Mouse (Mus musculus): Measurements from ENCODE around the gene 2610507B11Rik. TPM values are rescaled to one million over a fixed set of nuclear protein-coding genes. Genes with fewer than 3 reads are reported as not detected.

The 2610507B11Rik gene
- total RNA-seq, 4 experiments from 2014 or later = 178 to 198 (median 188) TPM

DNA sequence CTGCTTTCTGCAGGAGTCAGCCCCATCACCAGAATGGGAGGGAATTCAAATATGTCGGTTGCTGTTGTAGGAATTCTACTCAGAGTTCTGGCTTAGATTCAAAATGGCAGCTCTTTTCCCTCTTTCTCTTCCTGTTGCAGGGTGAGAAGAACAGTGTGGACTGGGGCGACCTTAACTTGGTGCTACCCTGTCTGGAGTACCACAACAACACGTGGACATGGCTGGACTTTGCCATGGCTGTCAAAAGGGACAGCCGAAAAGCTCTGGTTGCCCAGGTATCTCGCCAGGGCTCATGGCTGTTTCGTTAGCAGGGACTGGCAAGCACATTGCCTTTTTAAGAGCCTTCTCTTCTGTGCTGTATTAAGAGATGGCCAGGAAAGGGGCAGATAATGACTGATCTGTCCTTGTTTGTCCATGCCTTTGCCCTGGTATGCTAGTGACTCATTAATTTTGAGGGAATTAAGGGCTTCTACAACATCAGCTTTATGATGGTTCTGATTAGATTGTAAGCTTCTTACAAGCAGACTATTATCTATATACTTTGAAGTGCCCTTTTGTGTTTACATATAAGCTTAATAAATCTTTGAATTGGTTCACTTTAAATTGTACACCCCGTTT, 27.7 kb downstream of the 2610507B11Rik start:
- no peak for DNase-seq

DNA sequence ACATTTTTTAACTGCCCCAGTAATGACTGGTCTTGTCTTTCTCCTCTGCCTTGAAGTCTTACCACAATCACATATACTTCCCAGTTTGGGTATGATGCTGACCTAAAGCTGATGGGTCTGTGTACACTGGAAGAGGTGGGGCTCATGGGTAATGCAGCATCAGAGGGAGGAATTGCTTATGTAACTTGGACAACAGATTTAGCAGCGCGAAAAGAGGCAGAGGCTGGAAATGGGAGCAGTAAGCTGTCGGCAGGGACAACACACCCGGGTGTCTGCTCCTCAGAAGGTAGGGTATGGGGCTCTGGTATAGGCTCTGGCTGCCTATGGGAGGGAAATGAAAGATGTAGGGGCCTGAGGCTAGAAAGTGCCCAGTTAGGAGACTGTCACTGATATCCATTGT, 29.1 kb downstream of the 2610507B11Rik start, which contains the start of gene BC030499:
Gene BC030499 (plus strand): TSS at position 188 of the 400 bp plus-strand sequence.
- no peak for DNase-seq

DNA sequence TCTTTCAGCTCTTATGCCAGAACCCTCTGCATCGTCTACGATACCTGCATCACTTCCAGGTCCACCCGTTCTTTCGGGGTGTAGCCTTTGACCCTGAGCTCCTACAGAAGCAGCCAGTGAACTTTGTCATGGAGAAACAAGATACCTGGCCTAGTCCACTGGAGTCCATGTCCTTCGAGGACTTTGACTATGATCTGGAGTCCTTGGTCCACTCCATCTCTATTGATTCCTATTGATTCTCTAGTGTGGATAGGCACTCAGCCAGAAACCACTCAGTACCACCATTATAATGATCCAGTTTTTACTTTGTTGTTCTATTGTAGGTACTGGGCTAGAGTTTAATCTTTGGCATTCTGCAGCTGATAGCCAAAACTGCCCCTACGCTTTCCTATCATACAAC, 33.0 kb downstream of the 2610507B11Rik start:
- no peak for DNase-seq

DNA sequence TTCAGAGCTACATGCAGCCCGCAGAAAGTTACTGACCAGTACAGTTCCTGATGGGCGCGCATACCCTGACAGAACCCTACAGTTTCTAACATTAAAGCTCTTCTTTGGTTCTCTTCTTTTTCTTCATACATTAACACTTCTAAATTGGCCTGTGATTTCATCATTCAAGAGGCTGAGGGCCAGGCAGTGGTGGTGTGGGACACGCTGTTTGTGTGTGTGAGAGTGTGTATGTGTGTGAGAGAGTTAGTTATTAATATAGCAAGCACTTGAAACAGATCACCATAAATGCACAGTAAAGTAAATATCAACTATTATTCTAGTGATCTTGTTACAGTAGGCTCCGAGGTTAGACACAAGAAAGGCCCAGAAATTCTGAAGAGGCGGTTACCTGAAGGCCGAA, 39.4 kb downstream of the 2610507B11Rik start:
- DNase-seq = no peak

DNA sequence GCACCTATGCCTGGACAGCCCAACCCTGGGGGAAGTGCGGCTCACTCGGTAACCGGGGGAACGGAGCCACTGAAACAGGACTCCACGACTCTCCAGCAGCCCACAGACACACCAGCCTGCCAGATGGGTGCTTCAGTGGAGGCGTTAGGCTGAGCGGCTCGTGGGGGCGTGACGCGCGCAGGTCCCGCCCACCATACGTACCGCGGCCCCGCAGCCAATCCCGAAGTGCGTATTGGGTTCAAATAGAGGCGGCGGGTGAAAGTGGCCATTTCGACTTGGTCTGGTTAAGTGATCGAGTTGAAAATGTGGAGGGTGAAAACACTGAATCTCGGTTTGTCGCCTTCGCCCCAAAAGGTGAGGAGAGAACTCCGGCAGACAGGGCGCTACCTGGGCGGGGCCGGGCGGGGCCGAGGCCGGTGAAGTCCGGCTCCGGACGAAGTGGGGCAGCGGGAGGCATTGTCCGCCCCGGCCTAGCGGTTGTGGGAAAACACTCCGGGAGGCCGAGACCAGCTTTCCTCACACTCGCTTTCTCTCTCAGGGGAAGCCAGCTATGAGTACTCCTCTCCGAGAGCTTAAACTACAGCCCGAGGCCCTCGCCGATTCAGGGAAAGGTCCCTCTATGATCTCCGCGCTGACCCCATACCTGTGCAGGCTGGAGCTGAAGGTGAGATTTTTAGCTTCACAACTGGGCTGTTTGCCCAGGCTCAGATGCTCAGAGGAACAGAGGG, 40.0 kb downstream of the 2610507B11Rik start, which contains the start of gene Spag5:
Gene Spag5 (plus strand): TSS at position 173 of the 728 bp plus-strand sequence.
- DNase-seq = peak; percentile 85

DNA sequence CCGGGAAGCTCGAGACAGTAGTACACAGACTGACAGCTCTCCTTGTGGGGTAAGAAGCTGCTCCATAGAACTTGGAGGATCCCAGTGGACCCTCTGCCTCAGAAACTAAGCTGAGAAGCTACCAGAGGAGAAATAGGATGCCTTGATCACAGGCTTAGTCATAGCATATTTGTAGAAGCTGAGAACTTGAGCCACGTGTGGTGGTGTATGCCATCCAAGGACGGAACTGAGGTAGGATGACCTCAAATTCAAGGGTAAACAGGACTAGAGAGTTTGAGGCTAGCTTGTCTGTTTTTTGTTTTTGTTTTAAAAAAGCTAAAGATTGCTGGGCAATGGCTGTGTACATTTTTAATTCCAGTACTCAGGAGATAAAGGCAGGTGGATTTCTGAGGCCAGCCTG, 43.7 kb downstream of the 2610507B11Rik start:
- DNase-seq = peak; percentile 55

DNA sequence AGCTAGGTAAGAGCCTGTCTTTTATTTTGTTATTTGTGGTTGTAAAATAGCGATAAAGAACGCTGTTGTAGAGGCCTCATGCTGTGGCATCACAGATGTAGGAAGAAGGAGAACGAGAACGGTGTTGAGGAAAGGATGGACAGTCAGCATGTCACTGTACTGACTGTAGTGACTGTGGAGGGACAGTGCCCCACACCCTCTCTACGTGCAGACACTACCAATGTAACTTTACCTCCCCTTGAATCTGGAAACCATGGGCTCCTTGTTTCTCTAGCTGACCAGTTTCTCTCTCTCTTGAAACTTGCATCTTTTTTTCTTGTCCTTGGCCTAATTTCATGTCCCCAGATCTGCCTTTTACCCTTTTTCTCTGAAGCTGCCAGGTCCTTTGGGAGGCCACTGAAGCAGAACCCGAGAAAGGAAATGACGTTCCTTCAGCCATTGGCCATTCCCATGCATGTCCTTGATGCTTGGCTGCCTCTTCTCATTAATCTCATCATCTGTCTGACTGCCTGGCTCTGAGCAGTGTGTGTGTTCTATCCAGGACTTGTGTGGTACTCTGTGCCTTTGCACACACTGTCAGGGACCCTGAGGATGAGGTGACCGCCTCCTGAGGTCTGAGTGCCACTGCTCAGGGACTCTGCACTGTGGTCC, 49.4 kb downstream of the 2610507B11Rik start:
- DNase-seq = peak; percentile 57

DNA sequence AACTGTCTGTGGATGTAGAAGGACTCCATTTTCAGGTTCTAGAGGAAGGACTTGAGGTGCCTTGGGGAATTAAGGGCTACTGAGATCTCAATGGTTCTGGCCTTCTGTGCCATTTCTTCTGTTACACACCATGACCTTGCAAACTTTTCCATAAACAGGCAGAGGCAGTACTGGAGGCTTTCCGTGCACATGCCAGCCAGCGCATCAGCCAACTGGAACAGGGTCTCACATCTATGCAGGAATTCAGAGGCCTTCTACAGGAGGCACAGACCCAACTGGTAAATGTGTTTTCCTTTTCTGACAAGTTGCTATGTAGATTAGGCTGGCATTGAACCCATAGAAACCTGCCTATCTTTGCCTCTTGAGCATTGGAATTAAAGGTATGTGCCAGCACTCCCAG, 52.1 kb downstream of the 2610507B11Rik start:
- no peak for DNase-seq

DNA sequence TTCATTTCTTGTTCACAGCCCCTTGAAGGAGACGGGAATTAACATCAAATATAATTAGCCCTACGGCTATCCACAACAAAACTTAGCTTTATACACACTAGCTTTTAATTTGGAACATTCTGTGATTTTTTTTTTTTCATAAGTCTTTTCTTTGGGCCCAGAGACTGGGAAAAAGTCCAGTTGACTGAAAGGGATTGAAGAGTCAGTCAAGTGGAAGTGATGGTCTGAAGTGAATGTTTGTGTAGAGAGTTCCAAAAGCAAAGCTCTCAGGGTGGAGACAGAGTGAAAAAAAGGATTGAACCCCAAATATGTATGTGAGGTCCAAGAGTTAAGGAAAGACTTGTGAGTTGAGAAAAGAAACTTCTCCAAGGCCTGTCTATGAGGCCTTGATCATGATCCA, 56.9 kb downstream of the 2610507B11Rik start:
- DNase-seq = no peak

DNA sequence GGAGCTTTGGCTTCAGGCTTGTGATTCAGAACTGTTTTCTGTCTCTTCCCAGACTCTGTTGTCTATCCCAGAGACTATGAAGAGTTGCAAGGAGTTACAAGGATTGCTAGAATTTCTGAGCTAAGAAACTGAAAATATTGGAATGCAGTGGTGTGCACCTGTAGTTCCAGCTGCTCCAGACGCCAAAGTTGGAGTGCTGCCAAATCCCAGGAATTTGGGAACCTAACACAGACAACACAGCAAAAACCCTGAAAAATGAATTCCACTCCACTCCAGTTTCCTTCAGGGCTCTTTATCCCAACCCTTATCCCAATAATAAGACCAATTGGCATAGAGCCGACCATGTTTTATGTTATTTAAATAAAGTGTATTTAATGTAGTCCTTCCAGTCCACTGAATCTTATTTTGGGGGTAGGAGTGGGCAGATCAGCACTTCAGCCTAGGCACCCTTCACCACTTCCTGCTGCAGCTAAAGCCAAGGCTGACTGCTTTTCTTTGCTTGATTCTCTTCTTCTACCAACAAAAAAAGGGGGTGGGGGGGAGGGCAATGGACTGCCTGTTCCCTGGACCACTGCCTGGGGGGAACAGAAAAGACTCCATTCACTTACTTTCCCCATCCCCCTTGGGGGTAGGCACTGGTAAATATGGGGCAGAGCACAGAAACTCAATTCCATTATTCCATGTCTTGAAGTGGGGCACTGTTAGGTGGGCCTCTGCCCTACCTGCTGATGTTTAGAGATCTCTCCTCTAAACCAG, 60.7 kb downstream of the 2610507B11Rik start:
- no peak for DNase-seq

DNA sequence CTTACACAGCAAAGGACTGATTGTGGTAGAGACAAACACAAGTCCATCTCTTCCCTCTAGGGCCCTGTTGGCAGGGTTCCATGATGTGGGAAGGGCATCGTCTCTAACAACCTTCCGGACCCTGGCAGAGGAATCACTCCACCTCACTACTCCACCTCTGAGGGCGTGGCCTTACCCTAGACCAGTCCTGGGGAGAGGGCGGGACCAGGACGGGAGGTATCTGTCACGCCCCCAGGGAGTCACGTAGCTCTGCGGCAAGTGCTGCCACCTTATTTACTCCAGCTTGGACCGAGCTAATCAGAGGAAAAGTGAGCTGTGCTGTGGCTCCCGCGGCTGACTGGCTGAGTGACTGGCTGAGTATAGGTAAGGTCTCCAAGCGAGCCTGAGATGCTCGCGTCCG, 61.3 kb downstream of the 2610507B11Rik start, which contains the start of gene Aldoc:
Gene Aldoc (plus strand): TSS at position 109 of the 400 bp plus-strand sequence.
- DNase-seq = peak; percentile 89

DNA sequence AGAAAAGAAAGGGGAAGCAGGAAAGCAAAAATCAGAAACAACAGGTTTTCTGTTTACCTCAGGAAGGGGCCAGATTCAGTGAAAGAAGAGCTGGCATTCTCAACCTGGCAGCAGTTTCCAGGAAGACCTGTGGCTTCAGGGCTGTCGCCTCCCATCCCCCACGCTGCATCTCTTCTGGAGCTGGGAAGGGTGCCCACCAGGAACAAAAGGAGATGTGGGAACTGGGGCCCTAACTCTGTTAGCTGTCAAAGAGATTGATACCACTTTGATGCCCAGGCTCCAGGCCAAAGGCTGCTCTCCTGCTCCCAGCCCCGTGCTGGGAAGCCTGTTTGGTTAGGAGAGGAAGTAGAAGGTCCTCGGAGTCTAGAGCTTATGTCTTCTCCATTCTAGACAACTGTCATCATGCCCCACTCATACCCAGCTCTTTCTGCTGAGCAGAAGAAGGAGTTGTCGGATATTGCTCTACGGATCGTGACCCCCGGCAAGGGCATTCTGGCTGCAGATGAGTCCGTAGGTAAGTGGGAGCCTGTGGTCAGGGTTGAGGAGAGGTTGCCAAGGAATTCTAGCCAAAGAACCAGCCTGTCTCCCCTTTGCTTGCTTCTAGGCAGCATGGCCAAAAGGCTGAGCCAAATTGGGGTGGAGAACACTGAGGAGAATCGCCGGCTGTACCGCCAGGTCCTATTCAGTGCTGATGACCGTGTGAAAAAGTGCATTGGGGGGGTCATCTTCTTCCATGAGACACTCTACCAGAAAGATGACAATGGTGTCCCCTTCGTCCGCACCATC, 62.6 kb downstream of the 2610507B11Rik start:
- DNase-seq = no peak

DNA sequence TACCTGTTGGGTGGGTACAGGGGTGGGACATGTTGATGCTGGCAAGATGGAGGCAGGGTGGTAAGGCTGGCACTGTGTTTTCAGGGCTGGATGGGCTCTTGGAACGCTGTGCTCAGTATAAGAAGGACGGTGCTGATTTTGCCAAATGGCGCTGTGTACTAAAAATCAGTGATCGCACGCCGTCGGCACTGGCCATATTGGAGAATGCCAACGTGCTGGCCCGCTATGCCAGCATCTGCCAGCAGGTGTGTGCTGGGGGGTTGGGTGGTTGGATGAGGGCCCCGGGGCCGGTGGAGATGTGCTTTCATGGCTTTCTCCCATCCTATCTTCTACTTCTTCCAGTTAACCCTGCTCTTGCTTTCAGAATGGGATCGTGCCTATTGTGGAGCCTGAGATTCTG, 63.4 kb downstream of the 2610507B11Rik start:
- no peak for DNase-seq

DNA sequence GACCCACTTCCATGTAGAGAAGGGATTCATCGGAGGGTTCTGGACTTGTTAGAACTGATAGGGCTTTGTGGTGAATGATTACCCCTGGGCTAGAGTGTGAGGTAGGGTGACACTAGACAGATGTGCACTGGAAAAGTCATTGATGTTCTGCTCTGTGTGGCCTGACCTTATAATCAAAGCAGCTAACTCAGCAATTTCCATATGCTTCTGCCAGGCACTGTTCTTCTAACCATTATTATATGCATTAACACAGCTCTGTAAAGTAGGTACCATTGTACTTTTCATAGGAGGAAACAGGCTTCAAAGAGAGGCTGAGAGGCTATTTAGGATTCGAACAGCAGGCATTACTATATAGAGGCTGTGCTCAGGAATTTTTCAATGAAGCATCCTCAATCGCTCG, 65.7 kb downstream of the 2610507B11Rik start:
- DNase-seq = no peak

DNA sequence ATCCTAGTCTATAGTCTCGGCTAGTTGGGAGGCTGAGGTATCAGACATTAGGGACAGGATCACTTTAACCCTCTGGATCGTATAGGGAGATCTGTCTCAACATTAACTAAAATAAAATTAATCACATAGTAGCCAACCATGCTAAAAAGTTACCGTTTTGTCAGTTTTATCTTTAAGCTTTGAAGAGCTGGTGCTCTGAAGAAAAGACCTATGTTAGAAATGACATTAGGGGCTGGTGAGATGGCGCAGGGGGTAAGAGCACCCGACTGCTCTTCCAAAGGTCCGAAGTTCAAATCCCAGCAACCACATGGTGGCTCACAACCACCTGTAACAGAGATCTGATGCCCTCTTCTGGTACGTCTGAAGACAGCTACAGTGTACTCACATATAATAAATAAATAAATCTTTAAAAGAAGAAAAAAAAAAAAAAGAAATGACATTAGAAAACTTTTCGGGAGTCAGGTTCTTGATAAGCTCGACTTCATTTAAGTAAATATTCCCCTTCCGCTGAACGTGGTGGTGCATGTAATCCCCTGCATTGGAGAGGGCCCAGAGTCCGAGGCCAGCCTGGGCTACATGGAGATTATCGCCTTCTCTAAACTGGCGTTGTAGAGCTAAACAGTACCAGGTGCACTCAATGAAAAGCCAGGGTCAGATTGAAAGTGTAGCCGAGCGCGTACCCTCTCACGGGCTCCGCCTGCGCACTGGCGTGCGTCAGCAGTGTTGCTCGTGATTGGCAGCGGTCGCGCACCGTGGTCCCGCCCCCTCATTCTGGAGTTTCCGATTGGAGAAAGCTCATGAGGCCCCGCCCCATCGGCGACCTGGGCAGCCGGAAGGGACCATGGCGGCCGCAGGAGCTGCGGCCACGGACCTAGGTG, 66.3 kb downstream of the 2610507B11Rik start, which contains the start of gene Pigs:
Gene Pigs (plus strand): TSS at position 782 of the 878 bp plus-strand sequence.
- peak; percentile 95 for DNase-seq

DNA sequence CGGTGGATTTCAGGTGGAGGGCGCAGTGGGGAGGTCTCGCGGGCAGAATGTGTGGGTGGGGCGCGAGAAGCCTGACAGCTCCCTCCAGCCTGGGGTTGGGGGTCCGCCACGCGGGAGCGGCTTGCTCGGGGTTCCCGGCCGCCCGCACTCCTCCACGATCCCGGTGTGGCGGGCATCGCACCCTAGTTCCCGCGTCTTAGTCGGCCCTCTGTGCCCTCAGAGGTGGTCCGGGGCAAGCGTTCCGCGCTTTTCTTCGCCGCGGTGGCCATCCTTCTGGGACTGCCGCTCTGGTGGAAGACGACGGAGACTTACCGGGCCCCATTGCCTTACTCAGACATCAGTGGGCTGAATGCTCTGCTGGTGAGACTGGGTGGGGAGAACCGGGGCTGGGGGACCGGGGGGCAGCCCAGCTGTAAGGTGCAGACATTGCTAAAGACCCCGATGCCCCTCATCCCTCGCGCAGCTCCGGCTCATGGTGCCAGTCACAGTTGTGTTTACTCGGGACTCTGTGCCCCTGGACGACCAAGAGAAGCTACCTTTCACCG, 67.0 kb downstream of the 2610507B11Rik start:
- no peak for DNase-seq

DNA sequence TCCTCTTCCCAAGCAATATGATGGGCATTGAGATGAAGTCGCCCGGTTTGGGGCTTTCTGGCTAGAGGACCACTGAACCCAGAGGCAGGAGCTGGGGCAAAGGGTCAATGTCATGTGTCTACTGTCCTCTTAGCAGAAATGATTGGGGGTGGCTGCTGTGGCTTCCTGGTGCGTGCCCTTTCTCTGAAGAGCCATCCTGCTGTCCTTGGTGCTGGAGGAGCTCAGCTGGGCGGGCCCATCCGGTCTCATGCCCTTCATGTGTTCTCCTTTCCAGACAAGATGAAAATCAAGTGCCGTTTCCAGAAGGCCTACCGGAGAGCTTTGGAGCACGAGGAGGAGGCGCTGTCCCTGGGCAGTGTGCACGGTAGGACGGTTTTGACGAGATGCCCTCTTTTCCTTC, 71.1 kb downstream of the 2610507B11Rik start:
- DNase-seq = no peak

DNA sequence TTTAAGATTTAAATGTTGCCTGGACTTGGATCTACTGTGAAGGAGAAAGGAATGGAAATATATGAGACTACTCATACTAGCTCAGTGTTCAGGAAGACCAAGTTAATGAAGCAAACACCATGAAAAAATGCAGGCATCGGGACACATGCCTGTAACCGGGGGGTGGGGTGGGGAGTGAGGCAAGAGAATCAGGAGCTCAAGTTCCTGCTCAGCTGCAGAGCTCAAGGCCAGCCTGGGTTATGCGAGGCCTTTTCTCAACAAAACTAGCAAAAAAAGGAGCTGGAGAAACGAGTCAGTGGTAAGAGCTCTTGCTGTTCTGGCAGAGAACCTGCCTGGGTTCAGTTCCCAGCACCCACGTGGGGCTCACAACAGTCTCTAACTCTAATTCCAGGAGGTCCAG, 72.4 kb downstream of the 2610507B11Rik start:
- no peak for DNase-seq

DNA sequence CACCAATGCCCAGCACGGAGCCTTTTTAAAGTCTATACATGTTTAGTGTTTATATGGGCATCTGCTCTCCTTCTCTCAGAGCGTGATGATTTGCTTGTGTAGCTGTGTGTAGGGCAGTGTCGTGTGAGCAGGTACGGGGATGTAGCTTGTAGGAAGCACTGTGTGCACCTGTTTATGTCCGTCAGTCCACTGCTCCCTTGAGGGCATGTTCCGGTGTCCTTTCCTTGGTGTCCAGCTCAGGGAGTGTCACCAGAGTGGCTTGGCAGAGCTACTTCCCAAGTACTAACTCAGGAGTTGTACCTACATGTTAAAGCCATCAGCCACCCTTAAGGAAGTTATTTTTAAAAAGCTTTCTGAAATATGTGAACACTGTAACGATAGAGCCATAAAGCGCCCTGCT, 75.5 kb downstream of the 2610507B11Rik start:
- DNase-seq = no peak

Data from adrenal gland, adult 8-10 months (tissue).